Mouse (Mus musculus): ENCODE data around the gene Wdr95.

- TF ChIP-seq POLR2A (IDR thresholded peaks at IDR 0.05; ENCODE audit: insufficient read depth, low read depth, low read length) (no peak), CTCF (IDR thresholded peaks at IDR 0.05; ENCODE audit: insufficient read depth, low read depth, low read length) (no peak)
These were observed 58.9 kb downstream of the Wdr95 start for GRCm38 (mm10) chr5:149587327-149587895.

Measured in olfactory bulb, adult 2 months (tissue).